Mouse (Mus musculus): Measurements from ENCODE around the gene Zbed4. TPM values are rescaled to one million over a fixed set of nuclear protein-coding genes. Genes with fewer than 3 reads are reported as not detected.

Zbed4 gene
- polyA plus RNA-seq, 1 experiment from 2014 or later: 25.0 TPM

- H3K4me2 ChIP-seq (ENCODE audit: low read length): no peak overlapping the region
- no peak for DNase-seq (ENCODE audit: low spot score)
- ATAC-seq: no peak
- H3K9me3 ChIP-seq (replicated peaks; ENCODE audit: control insufficient read depth, low read length): no peaks in the 10 kb centered on the region
- H3K9ac ChIP-seq (ENCODE audit: low read length): no peak overlapping the region
- H3K4me3 ChIP-seq (ENCODE audit: low read depth, low read length): no peak overlapping the region
- no peak overlapping the region for H3K27ac ChIP-seq (ENCODE audit: low read depth, low read length)
- 75% methylated on average over 6 of the region's 6 CpGs for WGBS
- H3K36me3 ChIP-seq (ENCODE audit: control insufficient read depth, insufficient read depth, low read length): peaks cover 89% of the 10 kb centered on the region
- H3K27me3 ChIP-seq (replicated peaks; ENCODE audit: control insufficient read depth, insufficient read depth, low read length): no peaks in the 10 kb centered on the region
- H3K4me1 ChIP-seq (ENCODE audit: control insufficient read depth, insufficient read depth, low read length): 0 out of 2 replicates have a peak, but pooled peaks cover 2% of the 10 kb centered on the region
Observed at GRCm38 (mm10) chr15:88714021-88714589, 37.4 kb upstream of the Zbed4 start.

GRCm38 (mm10) chr15:88716350-88716749, 35.1 kb upstream of the Zbed4 start:
- Histone ChIP-seq H3K4me2 (ENCODE audit: low read length) (no peak overlapping the region), H3K27me3 (replicated peaks; ENCODE audit: control insufficient read depth, insufficient read depth, low read length) (no peaks in the 10 kb centered on the region), H3K4me1 (ENCODE audit: control insufficient read depth, insufficient read depth, low read length) (0 out of 2 replicates have a peak, but pooled peaks cover 2% of the 10 kb centered on the region), H3K9ac (ENCODE audit: low read length) (no peak overlapping the region), H3K36me3 (ENCODE audit: control insufficient read depth, insufficient read depth, low read length) (peaks cover 83% of the 10 kb centered on the region), H3K27ac (ENCODE audit: low read depth, low read length) (no peak overlapping the region), H3K4me3 (ENCODE audit: low read depth, low read length) (no peak overlapping the region), H3K9me3 (replicated peaks; ENCODE audit: control insufficient read depth, low read length) (no peaks in the 10 kb centered on the region)
- DNase-seq (ENCODE audit: low spot score) (peak; percentile 41), ATAC-seq (0 out of 2 replicates have a peak, but pooled peaks have one; percentile 32)

GRCm38 (mm10) chr15:88717239-88717638, 34.2 kb upstream of the Zbed4 start:
- peaks cover 77% of the 10 kb centered on the region for H3K36me3 ChIP-seq (ENCODE audit: control insufficient read depth, insufficient read depth, low read length)
- H3K4me2 ChIP-seq (ENCODE audit: low read length): no peak overlapping the region
- no peaks in the 10 kb centered on the region for H3K9me3 ChIP-seq (replicated peaks; ENCODE audit: control insufficient read depth, low read length)
- 58% methylated on average over 9 of the region's 9 CpGs for WGBS
- ATAC-seq (no peak), DNase-seq (ENCODE audit: low spot score) (no peak)
- no peak overlapping the region for H3K4me3 ChIP-seq (ENCODE audit: low read depth, low read length)
- H3K9ac ChIP-seq (ENCODE audit: low read length): no peak overlapping the region
- H3K4me1 ChIP-seq (ENCODE audit: control insufficient read depth, insufficient read depth, low read length): 0 out of 2 replicates have a peak, but pooled peaks cover 2% of the 10 kb centered on the region
- H3K27ac ChIP-seq (ENCODE audit: low read depth, low read length): no peak overlapping the region
- H3K27me3 ChIP-seq (replicated peaks; ENCODE audit: control insufficient read depth, insufficient read depth, low read length): no peaks in the 10 kb centered on the region

GRCm38 (mm10) chr15:88723205-88723604, 28.3 kb upstream of the Zbed4 start:
- ATAC-seq: no peak
- no peaks in the 10 kb centered on the region for H3K9me3 ChIP-seq (replicated peaks; ENCODE audit: control insufficient read depth, low read length)
- H3K4me1 ChIP-seq (ENCODE audit: control insufficient read depth, insufficient read depth, low read length): no peaks in the 10 kb centered on the region
- 88% methylated on average over 6 of the region's 6 CpGs for WGBS
- no peak overlapping the region for H3K27ac ChIP-seq (ENCODE audit: low read depth, low read length)
- no peak for DNase-seq (ENCODE audit: low spot score)
- H3K27me3 ChIP-seq (replicated peaks; ENCODE audit: control insufficient read depth, insufficient read depth, low read length): no peaks in the 10 kb centered on the region
- H3K9ac ChIP-seq (ENCODE audit: low read length): no peak overlapping the region
- H3K4me3 ChIP-seq (ENCODE audit: low read depth, low read length): no peak overlapping the region
- no peak overlapping the region for H3K4me2 ChIP-seq (ENCODE audit: low read length)
- H3K36me3 ChIP-seq (ENCODE audit: control insufficient read depth, insufficient read depth, low read length): peaks cover 75% of the 10 kb centered on the region

GRCm38 (mm10) chr15:88724311-88724710, 27.1 kb upstream of the Zbed4 start:
- H3K4me3 ChIP-seq (ENCODE audit: low read depth, low read length): no peak overlapping the region
- ATAC-seq (no peak), DNase-seq (ENCODE audit: low spot score) (peak; percentile 20)
- peaks cover 79% of the 10 kb centered on the region for H3K36me3 ChIP-seq (ENCODE audit: control insufficient read depth, insufficient read depth, low read length)
- H3K9me3 ChIP-seq (replicated peaks; ENCODE audit: control insufficient read depth, low read length): no peaks in the 10 kb centered on the region
- H3K4me2 ChIP-seq (ENCODE audit: low read length): no peak overlapping the region
- H3K9ac ChIP-seq (ENCODE audit: low read length): no peak overlapping the region
- H3K4me1 ChIP-seq (ENCODE audit: control insufficient read depth, insufficient read depth, low read length): no peaks in the 10 kb centered on the region
- 80% methylated on average over 7 of the region's 7 CpGs for WGBS
- H3K27me3 ChIP-seq (replicated peaks; ENCODE audit: control insufficient read depth, insufficient read depth, low read length): no peaks in the 10 kb centered on the region
- no peak overlapping the region for H3K27ac ChIP-seq (ENCODE audit: low read depth, low read length)

GRCm38 (mm10) chr15:88725036-88725435, 26.4 kb upstream of the Zbed4 start:
- Histone ChIP-seq H3K4me3 (ENCODE audit: low read depth, low read length) (no peak overlapping the region), H3K4me1 (ENCODE audit: control insufficient read depth, insufficient read depth, low read length) (no peaks in the 10 kb centered on the region), H3K27ac (ENCODE audit: low read depth, low read length) (no peak overlapping the region), H3K9ac (ENCODE audit: low read length) (no peak overlapping the region), H3K9me3 (replicated peaks; ENCODE audit: control insufficient read depth, low read length) (no peaks in the 10 kb centered on the region), H3K4me2 (ENCODE audit: low read length) (no peak overlapping the region), H3K36me3 (ENCODE audit: control insufficient read depth, insufficient read depth, low read length) (peaks cover 82% of the 10 kb centered on the region), H3K27me3 (replicated peaks; ENCODE audit: control insufficient read depth, insufficient read depth, low read length) (no peaks in the 10 kb centered on the region)
- WGBS: 90% methylated on average over 5 of the region's 5 CpGs
- no peak for ATAC-seq
- no peak for DNase-seq (ENCODE audit: low spot score)

- no peak overlapping the region for H3K4me2 ChIP-seq (ENCODE audit: low read length)
- DNase-seq (ENCODE audit: low spot score) (no peak), ATAC-seq (no peak)
- H3K27ac ChIP-seq (ENCODE audit: low read depth, low read length): no peak overlapping the region
- H3K36me3 ChIP-seq (ENCODE audit: control insufficient read depth, insufficient read depth, low read length): peaks cover 77% of the 10 kb centered on the region
- no peaks in the 10 kb centered on the region for H3K27me3 ChIP-seq (replicated peaks; ENCODE audit: control insufficient read depth, insufficient read depth, low read length)
- 91% methylated on average over 3 of the region's 3 CpGs for WGBS
- no peak overlapping the region for H3K9ac ChIP-seq (ENCODE audit: low read length)
- H3K9me3 ChIP-seq (replicated peaks; ENCODE audit: control insufficient read depth, low read length): no peaks in the 10 kb centered on the region
- H3K4me3 ChIP-seq (ENCODE audit: low read depth, low read length): no peak overlapping the region
- H3K4me1 ChIP-seq (ENCODE audit: control insufficient read depth, insufficient read depth, low read length): peaks cover 9% of the 10 kb centered on the region
Observed at GRCm38 (mm10) chr15:88727204-88727603, 24.3 kb upstream of the Zbed4 start.

- 84% methylated on average over 3 of the region's 3 CpGs for WGBS
- Histone ChIP-seq H3K9ac (ENCODE audit: low read length) (no peak overlapping the region), H3K27me3 (replicated peaks; ENCODE audit: control insufficient read depth, insufficient read depth, low read length) (no peaks in the 10 kb centered on the region), H3K9me3 (replicated peaks; ENCODE audit: control insufficient read depth, low read length) (no peaks in the 10 kb centered on the region), H3K4me1 (ENCODE audit: control insufficient read depth, insufficient read depth, low read length) (peaks cover 20% of the 10 kb centered on the region), H3K4me3 (ENCODE audit: low read depth, low read length) (no peak overlapping the region), H3K4me2 (ENCODE audit: low read length) (no peak overlapping the region), H3K36me3 (ENCODE audit: control insufficient read depth, insufficient read depth, low read length) (peaks cover 45% of the 10 kb centered on the region), H3K27ac (ENCODE audit: low read depth, low read length) (no peak overlapping the region)
- no peak for DNase-seq (ENCODE audit: low spot score)
- ATAC-seq: no peak
Observed at GRCm38 (mm10) chr15:88730717-88731116, 20.7 kb upstream of the Zbed4 start.

GRCm38 (mm10) chr15:88732405-88733020, 18.9 kb upstream of the Zbed4 start:
- H3K4me3 ChIP-seq (ENCODE audit: low read depth, low read length): peak overlapping the region; percentile 100
- peak overlapping the region; percentile 78 for H3K4me2 ChIP-seq (ENCODE audit: low read length)
- H3K9me3 ChIP-seq (replicated peaks; ENCODE audit: control insufficient read depth, low read length): no peaks in the 10 kb centered on the region
- 32% methylated on average over 15 of the region's 15 CpGs for WGBS
- peaks cover 20% of the 10 kb centered on the region for H3K4me1 ChIP-seq (ENCODE audit: control insufficient read depth, insufficient read depth, low read length)
- no peak for DNase-seq (ENCODE audit: low spot score)
- ATAC-seq: no peak
- peak overlapping the region; percentile 98 for H3K9ac ChIP-seq (ENCODE audit: low read length)
- H3K36me3 ChIP-seq (ENCODE audit: control insufficient read depth, insufficient read depth, low read length): peaks cover 31% of the 10 kb centered on the region
- H3K27ac ChIP-seq (ENCODE audit: low read depth, low read length): no peak overlapping the region
- no peaks in the 10 kb centered on the region for H3K27me3 ChIP-seq (replicated peaks; ENCODE audit: control insufficient read depth, insufficient read depth, low read length)

Measured in forebrain, embryonic 14.5 days (tissue).